Mouse (Mus musculus) megakaryocyte, embryonic 14.5 days (primary cell): ENCODE measurements around the gene Smc3.

Experiments used
- FLI1 ChIP-seq: IDR thresholded peaks from 2 replicates; pipeline ENCODE4 v1.6.1; 2012; ENCODE audit warnings: low read length, inconsistent platforms, mixed read lengths
- GATA1 ChIP-seq: IDR thresholded peaks from 3 replicates; pipeline ENCODE4 v1.6.1; 2012; ENCODE audit warnings: mixed read lengths, low read length, inconsistent platforms, borderline replicate concordance

GRCm38 (mm10) chr19:53644020-53644595 lies 43.9 kb downstream of the Smc3 start:
- TF ChIP-seq GATA1, result no peak
- TF ChIP-seq FLI1, result no peak
